Mouse (Mus musculus) neural tube, embryonic 14.5 days (tissue): Measurements from ENCODE around the gene Cdv3. TPM values are rescaled to one million over a fixed set of nuclear protein-coding genes. Genes with fewer than 3 reads are reported as not detected.

Experiments used
- ATAC-seq: fragments of 200-750 bp; cut with Nextera tagmentation; 2 replicates; pipeline ENCODE4 v1.8.0; 2017; ENCODE audit warnings: low read depth, mild to moderate bottlenecking, moderate TSS enrichment, moderate library complexity
- H3K27ac ChIP-seq: fragments of 300-500 bp; sonication (generic); 2 replicates; pipeline ENCODE4 v1.5.1; 2014; ENCODE audit warnings: low read depth, mild to moderate bottlenecking, control low read depth, low read length, moderate library complexity, mixed read lengths
- H3K27me3 ChIP-seq: fragments of 300-500 bp; sonication (generic); 2 replicates; pipeline ENCODE4 v1.6.1; 2014; ENCODE audit warnings: low read length; ENCODE audit not compliant: control insufficient read depth, insufficient read depth
- H3K36me3 ChIP-seq: fragments of 300-500 bp; sonication (generic); 2 replicates; pipeline ENCODE4 v1.6.1; 2014; ENCODE audit warnings: low read length, mixed read lengths; ENCODE audit not compliant: control insufficient read depth, insufficient read depth
- H3K4me1 ChIP-seq: fragments of 300-500 bp; sonication (generic); 2 replicates; pipeline ENCODE4 v1.6.1; 2014; ENCODE audit warnings: low read length; ENCODE audit not compliant: control insufficient read depth, insufficient read depth
- H3K4me2 ChIP-seq: fragments of 300-500 bp; sonication (generic); 2 replicates; pipeline ENCODE4 v1.6.1; 2014; ENCODE audit warnings: mild to moderate bottlenecking, low read depth, low read length, control low read depth
- H3K4me3 ChIP-seq: fragments of 300-500 bp; sonication (generic); 2 replicates; pipeline ENCODE4 v1.5.1; 2014; ENCODE audit warnings: low read depth, low read length, control low read depth, mixed read lengths
- H3K9ac ChIP-seq: fragments of 300-500 bp; sonication (generic); replicated peaks from 2 replicates; pipeline ENCODE4 v1.6.1; 2014; ENCODE audit warnings: low read depth, mild to moderate bottlenecking, control low read depth, low read length, mixed read lengths
- H3K9me3 ChIP-seq: fragments of 300-500 bp; sonication (generic); 2 replicates; pipeline ENCODE4 v1.6.1; 2016; ENCODE audit warnings: low read length; ENCODE audit not compliant: control insufficient read depth
- WGBS: fragments of 180-500 bp; shearing (Covaris S2); extraction: QIAGEN DNeasy Blood & Tissue Kit; methylation state at CpG from one replicate; pipeline ENCODE4 v1.1.7; 2014; 5-methylcytosine and 5-hydroxymethylcytosine counted together
- polyA plus RNA-seq: library from polyadenylated mRNA; unstranded; fragments of >200 nt; fragmentation: Nextera tagmentation; extraction: Ambion mirVana; gene quantifications from 2 replicates; pipeline ENCODE4 v1.2.1, GENCODE M21; 2014

Gene Cdv3
- polyA plus RNA-seq, 1 experiment from 2014 or later, result 53.1 TPM

DNA sequence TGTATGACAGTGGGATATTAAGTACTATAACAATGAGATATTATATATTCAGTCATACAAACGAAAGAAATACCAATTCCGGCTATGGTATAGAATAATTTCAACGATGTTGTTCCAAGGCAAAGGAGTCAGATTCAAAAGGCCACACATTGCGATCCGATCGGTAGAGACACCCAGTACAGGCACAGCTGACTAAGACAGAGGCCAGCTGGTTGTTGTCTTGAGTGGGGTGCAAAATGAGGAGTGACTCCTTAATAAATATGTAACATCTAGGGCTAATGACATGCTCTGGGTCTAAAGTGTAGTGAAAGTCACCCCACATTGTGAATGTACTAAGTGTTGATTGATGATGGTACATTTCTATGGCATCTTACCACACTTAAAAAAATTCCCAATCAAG lies 23.6 kb upstream of the Cdv3 start:
- WGBS, result 97% methylated on average over 6 of the region's 6 CpGs

DNA sequence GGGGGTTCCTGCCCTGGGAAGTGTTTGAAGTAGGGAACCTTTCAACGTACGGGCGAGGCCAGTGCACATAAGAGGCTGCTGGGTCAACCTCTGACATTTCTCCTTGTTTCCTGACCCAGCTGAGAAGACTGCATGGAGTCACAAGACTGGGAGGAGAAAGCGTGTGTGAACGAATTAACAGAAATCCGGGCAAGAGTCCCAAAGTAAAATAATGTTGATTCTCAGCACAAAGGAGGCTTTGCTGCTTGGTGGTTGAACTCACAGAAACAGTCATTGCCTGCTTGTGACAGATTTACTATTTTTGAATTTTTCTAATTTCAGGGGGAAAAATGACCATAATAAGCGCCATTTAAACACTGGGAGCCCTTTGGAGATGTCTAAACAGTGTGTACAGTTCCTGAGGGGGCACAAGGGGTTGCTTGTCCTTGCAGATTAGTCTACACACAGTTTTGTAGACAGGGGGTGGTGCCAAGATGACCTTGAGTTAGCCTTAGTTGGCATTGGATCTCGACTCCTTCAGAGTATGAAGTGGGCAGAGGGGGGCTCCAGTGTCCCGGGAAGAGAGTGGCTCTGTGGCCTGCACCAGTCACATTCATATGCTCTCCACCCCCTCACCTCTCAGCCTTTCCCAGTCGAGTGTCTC lies 21.5 kb upstream of the Cdv3 start:
- Histone ChIP-seq H3K4me1 (no peaks in the 10 kb centered on the region), H3K27ac (no peak overlapping the region), H3K9ac (no peak overlapping the region), H3K36me3 (no peaks in the 10 kb centered on the region), H3K4me3 (no peak overlapping the region), H3K9me3 (no peaks in the 10 kb centered on the region), H3K4me2 (no peak overlapping the region), H3K27me3 (no peaks in the 10 kb centered on the region)
- WGBS, result 66% methylated on average over 10 of the region's 10 CpGs
- ATAC-seq, result no peak

More for the DNA sequence above, 23.6 kb upstream of the Cdv3 start:
- H3K9ac ChIP-seq, result no peak overlapping the region
- H3K9me3 ChIP-seq, result no peaks in the 10 kb centered on the region
- no peak overlapping the region for H3K4me2 ChIP-seq
- no peaks in the 10 kb centered on the region for H3K36me3 ChIP-seq
- no peaks in the 10 kb centered on the region for H3K4me1 ChIP-seq
- H3K4me3 ChIP-seq, result no peak overlapping the region
- no peak overlapping the region for H3K27ac ChIP-seq
- H3K27me3 ChIP-seq, result no peaks in the 10 kb centered on the region
- ATAC-seq, result no peak

DNA sequence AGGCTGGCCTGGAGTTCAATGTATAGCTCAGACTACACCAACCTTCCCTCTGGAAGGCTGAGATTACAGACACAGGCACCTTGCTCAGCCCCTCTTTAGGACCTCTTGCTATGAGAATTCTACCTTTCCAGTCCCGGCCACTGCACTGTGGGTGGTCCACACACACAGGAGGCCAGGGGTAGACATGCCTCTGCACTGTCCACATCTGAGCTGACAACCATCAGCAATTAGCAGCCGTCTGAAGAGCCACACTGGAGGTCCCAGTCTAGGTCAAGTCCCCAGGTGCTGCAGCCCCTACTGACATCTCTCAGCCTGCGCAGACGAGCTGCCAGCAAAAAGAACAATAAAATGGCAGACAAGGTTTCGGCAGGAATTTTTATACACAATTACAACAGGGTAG lies 20.9 kb upstream of the Cdv3 start:
- Histone ChIP-seq H3K9ac (no peak overlapping the region), H3K36me3 (no peaks in the 10 kb centered on the region), H3K27ac (no peak overlapping the region), H3K4me1 (no peaks in the 10 kb centered on the region), H3K27me3 (no peaks in the 10 kb centered on the region), H3K4me2 (no peak overlapping the region), H3K4me3 (no peak overlapping the region), H3K9me3 (no peaks in the 10 kb centered on the region)
- WGBS, result 37% methylated on average over 5 of the region's 5 CpGs
- no peak for ATAC-seq

DNA sequence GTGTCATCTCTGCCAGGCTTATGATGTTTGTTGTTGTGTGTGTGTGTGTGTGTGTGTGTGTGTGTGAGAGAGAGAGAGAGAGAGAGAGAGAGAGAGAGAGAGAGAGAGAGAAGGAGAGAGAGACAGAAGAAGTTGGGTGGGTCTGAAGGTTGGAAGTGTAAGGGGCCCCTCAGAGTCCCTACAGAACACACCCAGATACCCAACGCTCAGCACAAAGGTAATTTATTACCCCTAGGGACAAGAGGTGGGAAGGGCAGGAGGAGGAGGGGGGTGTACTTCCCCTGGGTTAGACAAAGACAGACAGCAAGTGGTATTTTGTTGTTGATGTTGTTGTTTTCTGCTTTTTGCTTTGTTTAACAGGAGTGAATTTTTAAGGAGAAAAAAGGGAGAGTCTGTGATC lies 20.0 kb upstream of the Cdv3 start:
- no peaks in the 10 kb centered on the region for H3K4me1 ChIP-seq
- no peak for ATAC-seq
- 5% methylated on average over 1 of the region's 1 CpGs for WGBS
- no peaks in the 10 kb centered on the region for H3K36me3 ChIP-seq
- no peak overlapping the region for H3K27ac ChIP-seq
- no peaks in the 10 kb centered on the region for H3K9me3 ChIP-seq
- H3K27me3 ChIP-seq, result no peaks in the 10 kb centered on the region
- no peak overlapping the region for H3K4me2 ChIP-seq
- H3K9ac ChIP-seq, result no peak overlapping the region
- H3K4me3 ChIP-seq, result no peak overlapping the region

DNA sequence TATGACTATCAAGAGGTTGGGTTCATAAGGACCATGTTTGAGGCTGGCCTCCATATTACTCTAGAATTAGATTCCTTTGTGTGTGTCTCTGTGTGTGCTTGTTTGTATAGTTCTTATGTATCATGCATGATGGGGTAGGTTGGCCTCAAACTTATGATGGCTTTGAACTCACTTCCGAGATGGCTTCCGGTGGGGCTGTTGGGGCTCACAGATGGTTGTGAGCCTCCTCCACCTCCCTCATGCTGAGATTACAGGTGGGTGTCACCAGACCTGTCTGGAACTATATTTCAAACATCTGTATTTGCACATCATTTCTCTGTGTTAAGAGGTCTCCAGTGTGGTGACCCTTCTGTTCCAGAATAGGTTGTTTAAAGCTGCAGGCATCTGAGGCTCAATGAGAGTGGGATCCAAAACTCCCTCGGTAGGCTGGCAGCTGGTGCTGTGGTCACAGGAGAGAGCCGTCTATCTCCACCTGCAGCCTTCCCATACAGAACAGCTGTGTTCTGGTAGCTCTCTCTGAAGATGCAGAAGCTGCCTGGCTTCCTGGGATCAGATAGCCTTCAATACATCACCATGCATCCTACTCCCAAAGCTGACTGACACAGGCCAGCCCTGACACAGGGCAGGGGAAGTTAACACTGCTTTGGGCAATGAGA lies 18.6 kb upstream of the Cdv3 start:
- no peaks in the 10 kb centered on the region for H3K27me3 ChIP-seq
- H3K9me3 ChIP-seq, result no peaks in the 10 kb centered on the region
- H3K36me3 ChIP-seq, result no peaks in the 10 kb centered on the region
- H3K4me1 ChIP-seq, result no peaks in the 10 kb centered on the region
- ATAC-seq, result no peak
- H3K4me2 ChIP-seq, result no peak overlapping the region
- no peak overlapping the region for H3K9ac ChIP-seq
- H3K4me3 ChIP-seq, result no peak overlapping the region
- WGBS, result 85% methylated on average over 4 of the region's 4 CpGs
- no peak overlapping the region for H3K27ac ChIP-seq

DNA sequence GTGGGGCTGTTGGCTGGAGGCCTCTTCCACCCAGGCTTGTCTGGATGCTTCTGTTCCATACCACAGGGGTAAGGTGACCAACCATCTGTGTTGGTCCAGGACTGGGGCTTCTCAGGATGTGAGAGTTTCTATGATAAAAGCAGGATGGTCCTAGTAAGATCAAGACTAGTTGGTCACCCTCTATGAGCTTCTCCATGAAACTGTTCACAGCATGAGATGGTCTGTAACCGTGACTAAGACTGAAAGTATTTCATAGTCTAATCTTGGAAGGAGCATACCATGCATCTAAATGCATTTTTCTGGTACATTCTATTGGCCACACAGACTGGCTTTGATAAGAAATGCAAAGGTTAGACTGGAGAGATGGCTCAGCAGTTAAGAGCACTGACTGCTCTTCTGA lies 17.9 kb upstream of the Cdv3 start:
- no peak for ATAC-seq

DNA sequence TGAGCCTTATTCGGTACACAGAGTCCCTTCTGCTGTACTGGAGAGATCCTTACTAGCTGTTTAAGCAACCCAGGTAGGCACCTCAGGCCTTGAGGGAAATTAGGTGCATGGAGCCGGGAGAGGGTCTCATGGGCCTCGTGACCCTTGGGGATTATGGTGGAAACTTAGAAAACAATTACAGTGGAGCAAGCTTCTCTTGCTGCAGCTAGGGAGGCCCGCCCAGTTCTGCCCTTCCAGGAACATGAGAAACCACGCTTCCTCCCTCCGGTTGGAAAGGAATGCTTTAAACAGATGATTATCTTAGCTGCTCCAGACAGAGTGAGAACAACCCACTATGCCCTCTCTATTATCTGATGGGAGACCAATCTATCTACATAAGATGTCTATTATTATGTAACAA lies 17.3 kb upstream of the Cdv3 start:
- WGBS, result 86% methylated on average over 6 of the region's 6 CpGs
- no peak overlapping the region for H3K27ac ChIP-seq
- H3K27me3 ChIP-seq, result no peaks in the 10 kb centered on the region
- H3K4me1 ChIP-seq, result no peaks in the 10 kb centered on the region
- no peak overlapping the region for H3K4me3 ChIP-seq
- no peaks in the 10 kb centered on the region for H3K9me3 ChIP-seq
- no peak overlapping the region for H3K4me2 ChIP-seq
- ATAC-seq, result no peak
- H3K36me3 ChIP-seq, result no peaks in the 10 kb centered on the region
- H3K9ac ChIP-seq, result no peak overlapping the region

More for the DNA sequence above, 17.9 kb upstream of the Cdv3 start:
- H3K36me3 ChIP-seq, result no peaks in the 10 kb centered on the region
- H3K27ac ChIP-seq, result no peak overlapping the region
- no peaks in the 10 kb centered on the region for H3K9me3 ChIP-seq
- no peak overlapping the region for H3K4me2 ChIP-seq
- H3K4me1 ChIP-seq, result no peaks in the 10 kb centered on the region
- H3K27me3 ChIP-seq, result no peaks in the 10 kb centered on the region
- H3K9ac ChIP-seq, result no peak overlapping the region
- WGBS, result 91% methylated on average over 1 of the region's 1 CpGs
- no peak overlapping the region for H3K4me3 ChIP-seq

DNA sequence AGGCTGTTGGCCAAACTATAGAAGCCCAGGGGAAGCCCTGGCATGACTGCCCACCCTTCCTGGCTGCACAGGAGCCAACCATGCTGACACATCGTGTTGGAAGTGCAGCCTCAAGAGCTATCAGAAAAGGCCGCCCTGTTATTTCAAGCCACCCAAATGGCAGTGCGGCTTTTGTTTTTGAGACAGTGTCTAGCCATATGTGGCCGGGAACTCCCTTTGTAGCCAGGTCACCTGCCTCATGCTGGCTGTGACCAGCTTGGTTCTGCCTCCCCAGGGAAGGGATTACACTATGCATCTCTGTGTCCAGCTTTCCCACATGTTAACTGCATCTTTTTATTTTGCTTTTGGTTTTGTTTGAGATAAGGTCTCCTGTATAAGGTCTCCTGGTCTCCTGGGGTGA lies 14.9 kb upstream of the Cdv3 start:
- Histone ChIP-seq H3K4me1 (no peaks in the 10 kb centered on the region), H3K27me3 (no peaks in the 10 kb centered on the region), H3K9ac (no peak overlapping the region), H3K9me3 (no peaks in the 10 kb centered on the region), H3K4me3 (no peak overlapping the region), H3K36me3 (no peaks in the 10 kb centered on the region), H3K27ac (no peak overlapping the region), H3K4me2 (no peak overlapping the region)
- no peak for ATAC-seq
- 83% methylated on average over 4 of the region's 4 CpGs for WGBS

DNA sequence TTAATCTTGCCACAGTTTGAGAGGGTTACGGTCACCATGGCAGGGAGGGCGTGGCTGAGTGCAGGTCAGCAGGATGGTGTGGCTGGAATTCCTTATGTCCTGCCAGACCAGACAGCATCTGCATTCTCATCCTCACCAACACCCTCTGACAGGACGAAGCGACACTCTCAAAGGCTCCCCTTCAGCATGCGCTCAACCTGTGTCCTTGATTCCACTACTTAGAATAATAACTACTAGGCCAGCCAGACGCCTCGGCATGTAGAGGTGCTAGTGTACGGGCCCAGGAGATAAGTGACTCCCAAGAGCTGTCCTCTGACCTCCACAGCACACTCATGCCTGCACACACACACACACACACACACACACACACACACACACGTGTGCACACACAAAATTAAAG lies 13.6 kb upstream of the Cdv3 start:
- Histone ChIP-seq H3K9me3 (no peaks in the 10 kb centered on the region), H3K4me1 (no peaks in the 10 kb centered on the region), H3K27ac (no peak overlapping the region), H3K36me3 (no peaks in the 10 kb centered on the region), H3K9ac (no peak overlapping the region), H3K4me2 (no peak overlapping the region), H3K4me3 (no peak overlapping the region), H3K27me3 (no peaks in the 10 kb centered on the region)
- no peak for ATAC-seq
- WGBS, result 68% methylated on average over 9 of the region's 9 CpGs
